Mouse (Mus musculus) embryonic fibroblast, embryonic 13.5 days (primary cell): ENCODE measurements around the gene Smim24.

ENCODE experiments used
- CTCF ChIP-seq: IDR thresholded peaks from 2 replicates; pipeline ENCODE4 v1.5.1; 2011; ENCODE audit warnings: mild to moderate bottlenecking, control low read depth, low read length, moderate library complexity, borderline replicate concordance; ENCODE audit not compliant: insufficient read depth
- POLR2A ChIP-seq: IDR thresholded peaks from 2 replicates; pipeline ENCODE4 v1.6.1; 2011; ENCODE audit warnings: low read depth, mild to moderate bottlenecking, control low read depth, low read length, moderate library complexity

DNA sequence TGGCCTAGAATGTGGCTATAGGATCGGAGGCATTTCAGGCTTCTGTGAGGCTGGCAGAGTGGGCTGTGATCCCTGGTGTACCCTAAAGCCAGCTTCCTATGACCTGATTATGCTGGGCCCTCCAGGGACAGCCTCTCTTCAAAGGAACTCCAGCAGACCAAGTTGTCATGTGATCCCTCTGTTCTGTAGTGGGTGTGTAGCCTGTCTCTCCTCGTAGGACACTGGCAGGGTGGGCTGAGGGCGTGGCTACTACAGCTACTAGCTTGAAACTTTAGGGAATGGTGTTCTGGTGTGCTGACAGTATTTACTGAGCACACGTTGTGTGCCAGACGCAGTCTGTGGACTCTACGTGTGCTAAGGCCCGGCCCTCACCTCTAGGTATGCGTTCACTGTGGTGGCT lies 32.1 kb upstream of the Smim24 start:
- no peak for TF ChIP-seq POLR2A
- TF ChIP-seq CTCF, result no peak
